10 mouse cellular contexts compared by ENCODE assay signal in the genomic region with DNA sequence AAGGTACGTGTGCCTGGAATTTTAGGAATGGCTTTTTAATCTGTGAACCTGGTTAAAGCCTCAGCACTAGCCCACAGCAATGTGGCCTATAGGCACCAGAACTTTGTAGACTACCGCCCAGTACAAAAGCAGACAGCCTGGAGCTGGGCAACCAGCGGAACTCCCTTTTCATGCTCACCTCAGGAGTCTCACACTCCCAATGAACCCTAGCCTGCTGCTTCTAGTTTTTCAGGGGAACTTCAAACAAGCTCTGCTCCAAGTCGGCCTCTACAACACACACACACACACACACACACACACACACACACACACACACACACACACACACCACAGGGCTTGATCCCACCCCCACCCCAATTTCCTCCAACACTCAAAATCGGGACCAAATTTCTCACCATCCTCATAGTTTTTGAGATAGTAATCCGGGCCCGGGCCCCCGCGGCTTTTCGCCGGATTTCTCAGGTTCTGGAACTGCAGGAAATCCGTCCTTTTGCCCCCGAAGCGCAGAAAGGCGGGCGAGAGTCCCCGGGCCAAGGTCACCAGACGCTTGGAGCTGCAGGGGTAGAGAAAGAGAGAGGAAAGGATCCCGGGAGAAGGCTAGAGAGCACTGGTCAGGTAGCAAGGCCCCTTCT. TPM values are rescaled to one million over a fixed set of nuclear protein-coding genes. Genes with fewer than 3 reads are reported as not detected.
DNase-seq lines count a peak whose midpoint lies in the region; ATAC-seq lines count a peak whose summit lies in the region.
"Had no signal": no experiment of that assay in that cellular context is flagged by ENCODE, and none has a peak within 500 bp of the region (broad histone marks: within the 10 kb centered on the region; RNA-seq: fewer than 3 reads in every experiment).

No protein-coding gene starts in this region.

- H3K9ac ChIP-seq in kidney, embryonic 16.5 days (replicated peaks; ENCODE audit: low read length) = 0 out of 2 replicates have a peak overlapping the region, but pooled peaks have one; percentile 31
- H3K9ac ChIP-seq in hindbrain, embryonic 16.5 days (ENCODE audit: low read depth, low read length) = 0 out of 2 replicates have a peak overlapping the region, but pooled peaks have one; percentile 35

- H3K27ac ChIP-seq in kidney, embryonic 16.5 days (ENCODE audit: low read length) = no peak overlapping the region
- H3K27ac ChIP-seq in embryonic facial prominence, embryonic 10.5 days (replicated peaks) = peak overlapping the region; percentile 58
- no peak overlapping the region for H3K27ac ChIP-seq in hindbrain, embryonic 16.5 days (ENCODE audit: low read depth, low read length)
- H3K27ac ChIP-seq: macrophage had no signal

- H3K9me3 ChIP-seq in kidney, embryonic 16.5 days (ENCODE audit: low read length) = no peaks in the 10 kb centered on the region
- no peaks in the 10 kb centered on the region for H3K9me3 ChIP-seq in embryonic facial prominence, embryonic 10.5 days
- no peaks in the 10 kb centered on the region for H3K9me3 ChIP-seq in hindbrain, embryonic 16.5 days (ENCODE audit: control insufficient read depth, low read length)
- H3K9me3 ChIP-seq: G1E had no signal

- H3K27me3 ChIP-seq in kidney, embryonic 16.5 days (ENCODE audit: insufficient read depth, low read length) = peaks cover 62% of the 10 kb centered on the region
- peaks cover 91% of the 10 kb centered on the region for H3K27me3 ChIP-seq in embryonic facial prominence, embryonic 10.5 days (replicated peaks; ENCODE audit: low read depth, poor library complexity, severe bottlenecking)
- H3K27me3 ChIP-seq in hindbrain, embryonic 16.5 days (replicated peaks; ENCODE audit: control insufficient read depth, insufficient read depth, low read length) = peaks cover 47% of the 10 kb centered on the region

- DNase-seq in kidney, adult 9 months = no peak
- peak; percentile 66 for DNase-seq in embryonic facial prominence, embryonic 10.5 days (ENCODE audit: low spot score)
- DNase-seq in neural tube, embryonic 10.5 days (ENCODE audit: extremely low spot score, low spot score) = peak; percentile 42
- no peak for DNase-seq in thymus, postnatal 10 days (ENCODE audit: low spot score in 2 of 2)
- DNase-seq in cerebellum, postnatal 36 days = no peak
- DNase-seq in left cerebral cortex, postnatal 10 days (ENCODE audit: extremely low spot score in 1 of 2, low spot score in 2 of 2) = no peak

- no peak for ATAC-seq in kidney, embryonic 16.5 days (ENCODE audit: low FRiP score, low TSS enrichment)
- no peak for ATAC-seq in hindbrain, embryonic 16.5 days

- peaks cover 24% of the 10 kb centered on the region for H3K4me1 ChIP-seq in kidney, embryonic 16.5 days (ENCODE audit: insufficient read depth, low read length)
- H3K4me1 ChIP-seq in embryonic facial prominence, embryonic 10.5 days = peaks cover 36% of the 10 kb centered on the region
- peaks cover 20% of the 10 kb centered on the region for H3K4me1 ChIP-seq in hindbrain, embryonic 16.5 days (ENCODE audit: control insufficient read depth, insufficient read depth, low read depth, low read length)

- H3K36me3 ChIP-seq in kidney, embryonic 16.5 days (ENCODE audit: insufficient read depth, low read length) = no peaks in the 10 kb centered on the region
- no peaks in the 10 kb centered on the region for H3K36me3 ChIP-seq in embryonic facial prominence, embryonic 10.5 days (replicated peaks)
- no peaks in the 10 kb centered on the region for H3K36me3 ChIP-seq in hindbrain, embryonic 16.5 days (ENCODE audit: control insufficient read depth, insufficient read depth, low read length)
- H3K36me3 ChIP-seq: G1E had no signal

- peak overlapping the region; percentile 56 for H3K4me2 ChIP-seq in kidney, embryonic 16.5 days (replicated peaks; ENCODE audit: low read depth, low read length)
- peak overlapping the region; percentile 66 for H3K4me2 ChIP-seq in hindbrain, embryonic 16.5 days (ENCODE audit: low read length)

- intact Hi-C loops in left cerebral cortex, postnatal 10 days (cut with DNase I) = no loop called here

- 7% methylated on average over 19 of the region's 19 CpGs for WGBS in kidney, embryonic 16.5 days
- 1% methylated on average over 19 of the region's 19 CpGs for WGBS in embryonic facial prominence, embryonic 10.5 days
- WGBS in hindbrain, embryonic 16.5 days = 2% methylated on average over 19 of the region's 19 CpGs

- peak overlapping the region; percentile 39 for H3K4me3 ChIP-seq in kidney, embryonic 16.5 days (ENCODE audit: low read length)
- peak overlapping the region; percentile 56 for H3K4me3 ChIP-seq in embryonic facial prominence, embryonic 10.5 days
- H3K4me3 ChIP-seq in hindbrain, embryonic 16.5 days (ENCODE audit: low read length) = peak overlapping the region; percentile 36

RNA-seq across cellular contexts. Expression of a gene that starts 3.7 kb away (rescaled TPM):
- 0.69 and 0.82 TPM in 2 replicates for polyA plus RNA-seq in kidney, embryonic 16.5 days (2015; fragmentation: Nextera tagmentation; extraction: Ambion mirVana)
- polyA plus RNA-seq in embryonic facial prominence, embryonic 10.5 days (2016; fragmentation: Nextera tagmentation; extraction: Ambion mirVana) = 3.5 and 6.0 TPM in 2 replicates
- polyA plus RNA-seq in hindbrain, embryonic 16.5 days (2015; fragmentation: Nextera tagmentation; extraction: Ambion mirVana) = 0.14 and 0.20 TPM in 2 replicates
- total RNA-seq in left cerebral cortex, postnatal 10 days (2021) = under 1 TPM; 0.45 to 0.71 TPM
- polyA plus RNA-seq: G1E, macrophage had no signal

RNA-seq across cellular contexts. Expression of a gene that starts 55.8 kb away (rescaled TPM):
- polyA plus RNA-seq in kidney, embryonic 16.5 days (2015; fragmentation: Nextera tagmentation; extraction: Ambion mirVana) = 0.05 and 0.27 TPM in 2 replicates
- 0.16 and 0.31 TPM in 2 replicates for polyA plus RNA-seq in embryonic facial prominence, embryonic 10.5 days (2016; fragmentation: Nextera tagmentation; extraction: Ambion mirVana)
- 3.9 and 4.2 TPM in 2 replicates for polyA plus RNA-seq in hindbrain, embryonic 16.5 days (2015; fragmentation: Nextera tagmentation; extraction: Ambion mirVana)
- total RNA-seq in left cerebral cortex, postnatal 10 days (2021) = 10 to 100 TPM; 39.3 to 40.4 TPM
- polyA plus RNA-seq: macrophage had no signal

Comparison
In these comparisons a context has a peak if more than half of its experiments do, and no peak if none do; other contexts are left out.
1. DNase-seq: peak in embryonic facial prominence, embryonic 10.5 days (single experiment) and neural tube, embryonic 10.5 days (single experiment); none in kidney, adult 9 months (single experiment), thymus, postnatal 10 days (0 of 2), cerebellum, postnatal 36 days (0 of 2) and left cerebral cortex, postnatal 10 days (0 of 2).
2. Peak in every context shown above with its lines, with median percentiles within 50 percentile points of each other: H3K4me3 ChIP-seq.